Mouse (Mus musculus): ENCODE measurements around the gene Gimd1. TPM values are rescaled to one million over a fixed set of nuclear protein-coding genes. Genes with fewer than 3 reads are reported as not detected.

Gimd1 gene
- total RNA-seq (2015; ENCODE audit: low replicate concordance) (not detected in 2 replicates), total RNA-seq (2017; ENCODE audit: low replicate concordance) (not detected in 2 replicates)

- no peak for ATAC-seq (replicated peaks; ENCODE audit: low FRiP score, poor library complexity, severe bottlenecking)
Observed at GRCm38 (mm10) chr3:132629601-132630239, at the start of gene Gimd1. Gene Gimd1, plus strand, starts transcription at chr3:132629820.

- no peak for ATAC-seq (replicated peaks; ENCODE audit: low FRiP score, poor library complexity, severe bottlenecking)
Observed at GRCm38 (mm10) chr3:132581198-132581597, 48.4 kb upstream of the Gimd1 start.

GRCm38 (mm10) chr3:132582339-132582738 is 47.3 kb upstream of the Gimd1 start:
- no peak for ATAC-seq (replicated peaks; ENCODE audit: low FRiP score, poor library complexity, severe bottlenecking)

GRCm38 (mm10) chr3:132585122-132585972 is 44.3 kb upstream of the Gimd1 start:
- ATAC-seq (replicated peaks; ENCODE audit: low FRiP score, poor library complexity, severe bottlenecking) = no peak

- ATAC-seq (replicated peaks; ENCODE audit: low FRiP score, poor library complexity, severe bottlenecking) = no peak
Observed at GRCm38 (mm10) chr3:132588146-132588545, 41.5 kb upstream of the Gimd1 start.

GRCm38 (mm10) chr3:132590010-132590409 is 39.6 kb upstream of the Gimd1 start:
- no peak for ATAC-seq (replicated peaks; ENCODE audit: low FRiP score, poor library complexity, severe bottlenecking)

GRCm38 (mm10) chr3:132590604-132591003 is 39.0 kb upstream of the Gimd1 start:
- no peak for ATAC-seq (replicated peaks; ENCODE audit: low FRiP score, poor library complexity, severe bottlenecking)

- ATAC-seq (replicated peaks; ENCODE audit: low FRiP score, poor library complexity, severe bottlenecking) = no peak
Observed at GRCm38 (mm10) chr3:132628741-132629140, 879 bp upstream of the Gimd1 start.

- no peak for ATAC-seq (replicated peaks; ENCODE audit: low FRiP score, poor library complexity, severe bottlenecking)
Observed at GRCm38 (mm10) chr3:132633261-132633660, 3.6 kb downstream of the Gimd1 start.

- no peak for ATAC-seq (replicated peaks; ENCODE audit: low FRiP score, poor library complexity, severe bottlenecking)
Observed at GRCm38 (mm10) chr3:132637080-132637479, 7.5 kb downstream of the Gimd1 start.

GRCm38 (mm10) chr3:132644071-132644470 is 14.5 kb downstream of the Gimd1 start:
- ATAC-seq (replicated peaks; ENCODE audit: low FRiP score, poor library complexity, severe bottlenecking) = no peak

- ATAC-seq (replicated peaks; ENCODE audit: low FRiP score, poor library complexity, severe bottlenecking) = no peak
Observed at GRCm38 (mm10) chr3:132646814-132647213, 17.2 kb downstream of the Gimd1 start.

- no peak for ATAC-seq (replicated peaks; ENCODE audit: low FRiP score, poor library complexity, severe bottlenecking)
Observed at GRCm38 (mm10) chr3:132649368-132649767, 19.7 kb downstream of the Gimd1 start.

- no peak for ATAC-seq (replicated peaks; ENCODE audit: low FRiP score, poor library complexity, severe bottlenecking)
Observed at GRCm38 (mm10) chr3:132650191-132650590, 20.6 kb downstream of the Gimd1 start.

GRCm38 (mm10) chr3:132651776-132652175 is 22.2 kb downstream of the Gimd1 start:
- ATAC-seq (replicated peaks; ENCODE audit: low FRiP score, poor library complexity, severe bottlenecking) = no peak

- ATAC-seq (replicated peaks; ENCODE audit: low FRiP score, poor library complexity, severe bottlenecking) = no peak
Observed at GRCm38 (mm10) chr3:132653959-132654358, 24.3 kb downstream of the Gimd1 start.

GRCm38 (mm10) chr3:132655955-132656354 is 26.3 kb downstream of the Gimd1 start:
- ATAC-seq (replicated peaks; ENCODE audit: low FRiP score, poor library complexity, severe bottlenecking) = no peak

GRCm38 (mm10) chr3:132677494-132677893 is 47.9 kb downstream of the Gimd1 start:
- ATAC-seq (replicated peaks; ENCODE audit: low FRiP score, poor library complexity, severe bottlenecking) = no peak

GRCm38 (mm10) chr3:132683447-132684230 is 54.0 kb downstream of the Gimd1 start, which contains the start of gene Tbck:
Gene Tbck, plus strand, starts transcription at chr3:132684144.
- peak; percentile 94 for ATAC-seq (replicated peaks; ENCODE audit: low FRiP score, poor library complexity, severe bottlenecking)

- ATAC-seq (replicated peaks; ENCODE audit: low FRiP score, poor library complexity, severe bottlenecking) = no peak
Observed at GRCm38 (mm10) chr3:132684231-132684928, 54.8 kb downstream of the Gimd1 start, which contains the start of gene Aimp1. Gene Aimp1, minus strand, starts transcription at chr3:132684370.
